Mouse (Mus musculus): ENCODE data around the gene A730071L15Rik. TPM values are rescaled to one million over a fixed set of nuclear protein-coding genes. Genes with fewer than 3 reads are reported as not detected.

A730071L15Rik gene
- total RNA-seq (2023) = under 1 TPM in 1 of 2 experiments, not detected in 1; 0.22 TPM

GRCm38 (mm10) chr11:6199410-6200086 lies at the start of gene A730071L15Rik:
Gene A730071L15Rik, plus strand, starts transcription at chr11:6200029.

GRCm38 (mm10) chr11:6200087-6200569 lies 299 bp downstream of the A730071L15Rik start, which contains the start of gene Nudcd3:
Gene Nudcd3, minus strand, starts transcription at chr11:6200415.

GRCm38 (mm10) chr11:6230012-6230411 lies 30.2 kb downstream of the A730071L15Rik start, which contains the start of gene Npc1l1:
Gene Npc1l1, minus strand, starts transcription at chr11:6230143.

Other genes with a start within 250 kb of the A730071L15Rik start
- gene Gck, start 249.9 kb upstream of the A730071L15Rik start, total RNA-seq (2023) = not detected
- 10 to 100 TPM; 65.1 to 74.8 TPM for gene Ykt6, start 244.3 kb upstream of the A730071L15Rik start, total RNA-seq (2023)
- under 1 TPM; 0.69 to 0.97 TPM for gene Camk2b, start 133.7 kb upstream of the A730071L15Rik start, total RNA-seq (2023)
- 10 to 100 TPM; 26.5 to 30.7 TPM for gene Nudcd3, start 386 bp downstream of the A730071L15Rik start, total RNA-seq (2023)
- not detected for gene Npc1l1, start 30.1 kb downstream of the A730071L15Rik start, total RNA-seq (2023)
- 10 to 100 TPM; 24.2 to 25.2 TPM for gene Ddx56, start 67.7 kb downstream of the A730071L15Rik start, total RNA-seq (2023)
- gene Tmed4, start 74.8 kb downstream of the A730071L15Rik start, total RNA-seq (2023) = 10 to 100 TPM; 24.8 to 26.2 TPM
- 100 to 1,000 TPM; 121 to 139 TPM for gene Ogdh, start 91.6 kb downstream of the A730071L15Rik start, total RNA-seq (2023)
- gene Zmiz2, start 189.0 kb downstream of the A730071L15Rik start, total RNA-seq (2023) = 10 to 100 TPM; 32.7 to 38.5 TPM
- 100 to 1,000 TPM; 810 to 938 TPM for gene Ppia, start 215.4 kb downstream of the A730071L15Rik start, total RNA-seq (2023)
- 10 to 100 TPM; 82.9 to 83.6 TPM for gene H2afv, start 244.4 kb downstream of the A730071L15Rik start, total RNA-seq (2023)